Mouse (Mus musculus): ENCODE data around the gene Cpm.

DNA sequence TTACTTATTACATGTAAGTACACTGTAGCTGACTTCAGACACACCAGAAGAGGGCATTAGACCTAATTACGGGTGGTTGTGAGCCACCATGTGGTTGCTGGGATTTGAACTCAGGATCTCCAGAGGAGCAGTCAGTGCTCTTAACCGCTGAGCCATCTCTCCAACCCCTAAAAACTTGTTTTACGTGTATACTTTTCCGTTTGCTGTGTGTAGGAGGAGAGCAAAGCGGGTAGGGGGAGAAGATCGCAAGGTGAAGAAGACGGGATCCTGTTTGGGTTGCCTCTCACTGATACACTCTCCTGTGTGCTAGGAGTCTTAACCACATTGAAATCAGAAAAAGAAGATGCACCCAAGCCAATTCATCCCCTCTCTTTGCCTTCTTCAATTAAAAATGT lies 24.5 kb downstream of the Cpm start:
- TF ChIP-seq CTCF (IDR thresholded peaks at IDR 0.05) = peak; percentile 15; the same call in 1 of the 2 replicates
- no peak for TF ChIP-seq POLR2A (IDR thresholded peaks at IDR 0.05; ENCODE audit: insufficient read depth, low read depth, low read length)
- TF ChIP-seq EP300 (IDR thresholded peaks at IDR 0.05; ENCODE audit: insufficient read depth, low read depth, low read length) = no peak

Measured in heart, adult 2 months (tissue).